Mouse (Mus musculus) liver, embryonic 14.5 days (tissue): ENCODE measurements around the gene Cdc42ep5.

Experiments
- CTCF ChIP-seq: IDR thresholded peaks from 2 replicates; pipeline ENCODE4 v1.5.1; 2016; ENCODE audit warnings: antibody characterized with exemption, low read depth, control low read depth
- EP300 ChIP-seq: IDR thresholded peaks from 2 replicates; pipeline ENCODE4 v1.6.1; 2016; ENCODE audit warnings: antibody characterized with exemption, low read depth

DNA sequence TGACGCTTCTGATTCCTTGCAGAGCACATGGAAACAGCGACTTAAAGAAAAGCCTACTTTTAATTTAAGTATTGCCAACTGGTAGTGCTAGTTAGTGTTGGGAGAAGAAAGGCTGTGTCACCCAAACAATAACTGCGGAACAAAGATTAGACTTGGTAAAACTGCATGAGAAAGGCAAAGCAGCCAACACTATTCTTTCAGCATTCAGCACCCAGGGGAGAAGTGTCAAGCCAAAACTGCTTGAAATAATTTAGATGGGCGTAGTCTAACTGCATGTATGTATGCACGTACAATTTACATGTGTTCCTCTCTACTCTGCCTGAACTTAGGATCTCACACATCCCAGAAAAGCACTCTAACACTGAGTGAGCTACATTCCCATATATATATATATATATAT is 10.3 kb downstream of the Cdc42ep5 start:
- no peak for TF ChIP-seq CTCF
- TF ChIP-seq EP300: no peak
